14 mouse cellular contexts compared by ENCODE assay signal in genomic region chr2:49679135-49679964, GRCm38 (mm10).
DNase-seq lines count a peak whose midpoint lies in the region; ATAC-seq and TF ChIP-seq lines count a peak whose summit lies in the region.
"Had no signal": no experiment of that assay in that cellular context is flagged by ENCODE, and none has a peak within 500 bp of the region (broad histone marks: within the 10 kb centered on the region; RNA-seq: fewer than 3 reads in every experiment).

No protein-coding gene starts in this region.

- 89% methylated on average over 16 of the region's 16 CpGs for WGBS in heart, embryonic 10.5 days
- 60% methylated on average over 16 of the region's 16 CpGs for WGBS in embryonic facial prominence, embryonic 14.5 days
- 50% methylated on average over 16 of the region's 16 CpGs for WGBS in hindbrain, embryonic 13.5 days
- 41% methylated on average over 16 of the region's 16 CpGs for WGBS in midbrain, postnatal 0 days

- no peak overlapping the region for H3K27ac ChIP-seq in heart, embryonic 10.5 days
- H3K27ac ChIP-seq in embryonic facial prominence, embryonic 14.5 days (replicated peaks; ENCODE audit: low read depth, low read length) = no peak overlapping the region
- peak overlapping the region; percentile 77 for H3K27ac ChIP-seq in hindbrain, embryonic 13.5 days
- H3K27ac ChIP-seq in midbrain, postnatal 0 days (ENCODE audit: low read depth, low read length) = peak overlapping the region; percentile 49
- H3K27ac ChIP-seq: gastrocnemius, adult 2 months; heart, embryonic 15.5 days had no signal

- H3K4me1 ChIP-seq in heart, embryonic 10.5 days = peaks cover 6% of the 10 kb centered on the region
- H3K4me1 ChIP-seq in embryonic facial prominence, embryonic 14.5 days (ENCODE audit: control insufficient read depth, insufficient read depth, low read length) = 0 out of 2 replicates have a peak, but pooled peaks cover 4% of the 10 kb centered on the region
- peaks cover 67% of the 10 kb centered on the region for H3K4me1 ChIP-seq in hindbrain, embryonic 13.5 days (replicated peaks)
- peaks cover 12% of the 10 kb centered on the region; the same call in 1 of the 2 replicates for H3K4me1 ChIP-seq in midbrain, postnatal 0 days (ENCODE audit: insufficient read depth, low read length)
- H3K4me1 ChIP-seq: heart, embryonic 15.5 days had no signal

- H3K4me2 ChIP-seq in embryonic facial prominence, embryonic 14.5 days (ENCODE audit: low read depth, low read length) = no peak overlapping the region
- H3K4me2 ChIP-seq in hindbrain, embryonic 13.5 days = no peak overlapping the region
- no peak overlapping the region for H3K4me2 ChIP-seq in midbrain, postnatal 0 days (ENCODE audit: low read depth, low read length, poor library complexity, severe bottlenecking)
- H3K4me2 ChIP-seq: heart, embryonic 15.5 days had no signal

- no peaks in the 10 kb centered on the region for H3K36me3 ChIP-seq in heart, embryonic 10.5 days
- no peaks in the 10 kb centered on the region for H3K36me3 ChIP-seq in embryonic facial prominence, embryonic 14.5 days (ENCODE audit: control insufficient read depth, insufficient read depth, low read length)
- peaks cover 5% of the 10 kb centered on the region; the same call in 1 of the 2 replicates for H3K36me3 ChIP-seq in hindbrain, embryonic 13.5 days
- peaks cover 4% of the 10 kb centered on the region for H3K36me3 ChIP-seq in midbrain, postnatal 0 days (ENCODE audit: insufficient read depth, low read length)
- H3K36me3 ChIP-seq: heart, embryonic 15.5 days had no signal

- peak; percentile 75 for DNase-seq in heart, adult 11 months
- no peak for DNase-seq in heart, embryonic 10.5 days (ENCODE audit: low spot score)
- no peak for DNase-seq in embryonic facial prominence, embryonic 14.5 days (ENCODE audit: low spot score)
- no peak for DNase-seq in midbrain, postnatal 0 days (ENCODE audit: low spot score)
- no peak for DNase-seq in spleen, postnatal 14 days (ENCODE audit: low spot score in 2 of 2)
- no peak for DNase-seq in heart, postnatal 4 days
- DNase-seq: gastrocnemius, adult 2 months; kidney, adult 11 months; liver; thymus, postnatal 14 days had no signal

- H3K9me3 ChIP-seq in heart, embryonic 10.5 days = no peaks in the 10 kb centered on the region
- no peaks in the 10 kb centered on the region for H3K9me3 ChIP-seq in embryonic facial prominence, embryonic 14.5 days (ENCODE audit: control insufficient read depth, low read length)
- no peaks in the 10 kb centered on the region for H3K9me3 ChIP-seq in hindbrain, embryonic 13.5 days
- H3K9me3 ChIP-seq in midbrain, postnatal 0 days (ENCODE audit: low read length) = no peaks in the 10 kb centered on the region
- H3K9me3 ChIP-seq: heart, embryonic 15.5 days had no signal

- H3K27me3 ChIP-seq in heart, embryonic 10.5 days (ENCODE audit: insufficient read depth, poor library complexity, severe bottlenecking) = no peaks in the 10 kb centered on the region
- H3K27me3 ChIP-seq in embryonic facial prominence, embryonic 14.5 days (replicated peaks; ENCODE audit: control insufficient read depth, insufficient read depth, low read length) = no peaks in the 10 kb centered on the region
- no peaks in the 10 kb centered on the region for H3K27me3 ChIP-seq in hindbrain, embryonic 13.5 days
- no peaks in the 10 kb centered on the region for H3K27me3 ChIP-seq in midbrain, postnatal 0 days (ENCODE audit: insufficient read depth, low read length)
- H3K27me3 ChIP-seq: heart, embryonic 15.5 days had no signal

- H3K4me3 ChIP-seq in heart, embryonic 10.5 days = no peak overlapping the region
- H3K4me3 ChIP-seq in embryonic facial prominence, embryonic 14.5 days (ENCODE audit: low read depth, low read length) = no peak overlapping the region
- H3K4me3 ChIP-seq in hindbrain, embryonic 13.5 days = no peak overlapping the region
- H3K4me3 ChIP-seq in midbrain, postnatal 0 days (ENCODE audit: low read depth, low read length) = no peak overlapping the region
- H3K4me3 ChIP-seq: gastrocnemius, adult 2 months; heart, embryonic 15.5 days had no signal

- no peak overlapping the region for H3K9ac ChIP-seq in embryonic facial prominence, embryonic 14.5 days (ENCODE audit: low read depth, low read length)
- H3K9ac ChIP-seq in hindbrain, embryonic 13.5 days = no peak overlapping the region
- no peak overlapping the region for H3K9ac ChIP-seq in midbrain, postnatal 0 days (replicated peaks; ENCODE audit: low read length, poor library complexity, severe bottlenecking)
- H3K9ac ChIP-seq: heart, embryonic 15.5 days had no signal

- TF ChIP-seq CTCF in midbrain, postnatal 0 days (IDR thresholded peaks at IDR 0.05) = no peak

- ATAC-seq in embryonic facial prominence, embryonic 14.5 days (ENCODE audit: low read depth) = peak; percentile 78
- ATAC-seq in hindbrain, embryonic 13.5 days (ENCODE audit: low FRiP score) = peak; percentile 41
- ATAC-seq in midbrain, postnatal 0 days (ENCODE audit: low FRiP score) = 0 out of 2 replicates have a peak, but pooled peaks have one; percentile 21
- ATAC-seq in megakaryocyte progenitor cell, adult 5-6 weeks (replicated peaks; ENCODE audit: poor library complexity) = no peak
- ATAC-seq: lung, postnatal 0 days had no signal

Comparison
In these comparisons a context has a peak if more than half of its experiments do, and no peak if none do; other contexts are left out.
1. H3K27ac ChIP-seq: peak in hindbrain, embryonic 13.5 days (single experiment) and midbrain, postnatal 0 days (single experiment); none in heart, embryonic 10.5 days (single experiment) and embryonic facial prominence, embryonic 14.5 days (single experiment).